Mouse (Mus musculus) skeletal muscle tissue, adult 2 months (tissue): Measurements from ENCODE around the gene Snx8.

Experiments
- DNase-seq: peaks from one replicate; pipeline ENCODE4 v3.0.0-alpha.2; 2012; ENCODE audit warnings: low read depth, low spot score

Gene Snx8

DNA sequence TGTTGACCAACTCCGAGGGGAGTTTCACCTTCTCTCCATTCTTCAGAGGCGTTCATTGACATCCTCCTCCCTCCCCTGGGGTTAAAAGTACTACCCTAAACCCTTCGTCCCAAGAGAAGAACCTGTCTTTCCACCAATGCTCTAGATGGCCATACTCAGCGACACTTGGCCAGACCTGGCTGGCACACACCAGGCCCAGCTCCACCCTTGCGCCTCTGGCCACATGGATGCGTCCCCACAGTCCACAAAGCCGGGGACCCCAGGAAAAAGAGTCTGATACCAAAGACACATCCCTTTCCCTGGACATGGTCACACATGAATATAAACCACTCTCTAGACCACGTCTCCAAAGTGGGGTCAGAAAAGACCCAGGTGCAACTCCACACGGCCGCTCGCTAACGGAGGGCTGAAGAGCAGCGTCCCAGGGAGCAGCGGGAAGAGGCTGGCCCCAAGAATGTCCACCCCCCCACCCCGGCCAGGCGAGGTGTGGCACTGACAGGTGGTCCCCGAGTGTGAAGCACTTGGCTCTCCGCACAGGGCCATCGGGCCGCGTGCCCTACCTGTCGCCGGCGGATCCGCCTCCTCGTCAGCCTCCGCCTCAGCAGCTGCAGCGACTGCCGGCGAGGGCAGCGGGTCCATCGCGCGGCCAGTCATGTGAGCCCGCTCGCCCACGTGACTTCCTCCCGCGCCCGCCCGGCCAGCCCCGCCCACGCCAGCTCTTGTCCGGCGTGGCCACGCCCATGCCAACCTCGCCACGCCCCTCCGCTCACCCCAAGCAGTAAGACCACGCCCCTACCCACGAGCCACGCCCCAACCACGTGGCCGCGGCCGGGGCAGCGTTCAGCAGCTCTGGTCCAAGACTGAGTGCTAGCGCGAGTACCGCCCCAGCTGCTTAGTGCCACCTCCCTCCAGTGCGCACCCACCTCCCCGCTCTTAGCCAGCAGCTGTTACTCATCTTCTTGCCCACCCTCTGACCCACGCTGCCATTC, at the start of gene Snx8:
Snx8 (minus strand) TSS at position 675 of the 989 bp plus-strand sequence.
- peak; percentile 98 for DNase-seq

DNA sequence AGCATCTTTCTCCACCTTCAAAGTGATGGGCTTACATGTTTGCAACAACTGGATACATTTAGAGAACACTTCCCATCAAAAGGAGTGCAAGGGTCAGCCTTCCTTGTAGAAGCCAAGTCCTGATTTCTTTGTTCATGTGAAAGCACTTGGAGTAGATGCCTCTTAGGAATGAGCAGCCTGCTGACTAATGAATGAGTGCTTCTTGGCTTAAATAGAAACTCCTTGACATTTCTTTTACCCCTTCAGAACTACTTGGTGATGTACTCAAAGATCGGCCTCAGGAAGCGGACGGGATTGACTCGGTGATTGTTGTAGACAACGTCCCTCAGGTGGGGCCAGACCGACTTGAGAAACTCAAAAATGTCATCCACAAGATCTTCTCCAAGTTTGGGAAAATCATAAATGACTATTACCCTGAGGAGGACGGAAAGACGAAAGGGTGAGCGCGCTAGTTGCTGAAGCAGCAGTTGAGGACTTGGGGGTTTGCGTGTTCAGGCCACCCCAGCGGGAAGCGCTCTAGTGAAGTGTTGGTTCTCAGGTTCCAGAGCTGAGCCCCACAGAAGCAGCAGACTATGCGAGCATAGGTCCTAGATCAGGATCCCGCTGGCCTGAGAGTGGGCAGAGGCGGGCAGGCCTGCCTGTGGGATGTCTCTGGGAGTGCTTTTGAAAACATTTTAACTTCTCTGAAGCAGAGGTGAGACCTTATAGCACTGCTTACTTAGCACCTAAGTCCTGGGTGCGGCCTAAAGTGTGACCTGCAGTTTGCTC, 36.1 kb upstream of the Snx8 start:
- no peak for DNase-seq

DNA sequence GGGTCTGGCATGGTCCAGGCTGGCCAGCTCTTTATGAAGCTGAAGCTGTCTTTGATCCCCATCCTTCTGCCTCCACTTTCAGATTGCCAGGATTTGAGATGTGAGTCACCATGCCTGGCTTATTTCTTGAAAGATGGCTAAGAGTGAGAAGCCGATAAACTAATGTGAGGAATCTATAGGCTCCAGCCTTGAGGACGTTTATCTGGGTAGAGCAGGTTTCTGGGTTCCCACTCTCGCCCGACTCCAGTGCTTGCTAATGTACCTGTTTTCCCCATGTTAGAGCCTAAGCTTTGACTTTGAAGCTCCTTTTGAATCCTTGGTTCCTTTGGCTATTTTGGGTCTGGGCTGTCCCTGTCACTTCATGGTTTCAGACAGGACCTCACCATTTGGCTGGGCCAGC, 31.6 kb upstream of the Snx8 start:
- DNase-seq, result no peak

DNA sequence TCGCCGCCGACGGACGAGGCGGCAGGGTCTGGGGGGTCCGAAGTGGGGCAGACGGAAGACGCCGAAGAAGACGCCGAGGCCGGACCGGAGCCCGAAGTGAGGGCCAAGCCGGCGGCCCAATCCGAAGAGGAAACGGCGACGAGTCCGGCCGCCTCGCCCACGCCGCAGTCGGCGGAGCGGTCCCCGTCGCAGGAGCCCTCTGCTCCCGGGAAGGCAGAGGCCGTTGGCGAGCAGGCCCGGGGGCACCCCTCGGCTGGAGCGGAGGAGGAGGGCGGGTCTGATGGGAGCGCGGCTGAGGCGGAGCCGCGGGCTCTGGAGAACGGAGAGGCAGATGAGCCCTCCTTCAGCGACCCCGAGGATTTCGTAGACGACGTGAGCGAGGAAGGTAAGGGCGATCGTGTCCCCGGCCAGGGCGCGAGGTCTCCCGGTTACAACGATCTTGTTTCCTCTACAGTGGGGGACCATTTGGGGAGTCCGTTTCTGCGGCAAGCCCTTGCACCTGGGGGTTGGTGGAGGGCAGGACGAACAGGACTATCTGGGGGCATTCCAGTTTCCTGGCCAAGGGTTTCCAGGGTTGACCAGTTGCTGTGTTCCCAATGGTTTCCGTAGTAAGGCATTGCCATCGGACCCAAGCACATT, 30.5 kb upstream of the Snx8 start:
- no peak for DNase-seq

DNA sequence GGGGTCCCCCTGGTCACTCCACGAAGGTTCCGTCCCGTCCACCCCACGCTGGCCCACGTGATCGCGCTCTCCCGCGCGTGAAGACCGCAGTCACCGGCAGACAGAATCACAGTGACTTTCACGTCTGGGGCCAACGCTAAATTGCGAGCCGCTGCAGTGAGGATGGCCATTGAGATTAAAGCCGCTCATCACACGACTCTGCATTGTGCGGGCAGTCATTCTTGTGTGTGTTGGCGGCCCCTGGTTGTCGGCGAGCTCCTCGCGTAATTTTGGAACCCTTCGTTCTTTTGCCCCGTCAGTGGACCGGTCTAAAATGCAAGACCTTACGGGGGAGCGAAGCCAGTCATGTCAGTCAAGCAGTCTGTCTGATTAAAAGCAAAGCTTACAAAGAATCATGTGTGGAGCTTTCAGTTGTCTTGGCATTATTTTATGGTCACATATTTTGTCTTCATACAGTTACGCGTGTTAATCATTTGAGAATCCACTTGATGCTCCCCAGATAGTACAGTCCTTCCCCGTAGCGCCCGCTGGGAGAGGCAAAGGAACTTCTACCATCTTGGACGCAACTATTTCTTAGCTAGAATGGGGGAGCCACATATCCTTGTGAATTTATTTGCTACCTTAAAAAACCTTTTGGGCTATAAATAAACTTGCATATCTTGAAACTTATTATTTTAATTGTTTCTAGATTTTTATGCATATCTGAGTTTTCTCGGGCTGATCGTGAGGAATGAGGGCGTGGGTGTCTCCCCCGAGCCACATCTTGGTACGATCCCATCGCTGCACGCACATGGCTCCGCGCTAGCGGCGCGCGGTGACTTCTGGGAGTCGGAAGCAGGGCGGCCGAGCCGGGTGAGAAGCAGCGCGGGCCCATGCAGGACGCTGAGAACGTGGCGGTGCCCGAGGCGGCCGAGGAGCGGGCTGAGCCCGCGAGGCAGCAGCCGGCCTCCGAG, 29.7 kb upstream of the Snx8 start, which contains the start of gene Eif3b:
Eif3b (plus strand) TSS at position 840 of the 953 bp plus-strand sequence.
- peak; percentile 88 for DNase-seq

DNA sequence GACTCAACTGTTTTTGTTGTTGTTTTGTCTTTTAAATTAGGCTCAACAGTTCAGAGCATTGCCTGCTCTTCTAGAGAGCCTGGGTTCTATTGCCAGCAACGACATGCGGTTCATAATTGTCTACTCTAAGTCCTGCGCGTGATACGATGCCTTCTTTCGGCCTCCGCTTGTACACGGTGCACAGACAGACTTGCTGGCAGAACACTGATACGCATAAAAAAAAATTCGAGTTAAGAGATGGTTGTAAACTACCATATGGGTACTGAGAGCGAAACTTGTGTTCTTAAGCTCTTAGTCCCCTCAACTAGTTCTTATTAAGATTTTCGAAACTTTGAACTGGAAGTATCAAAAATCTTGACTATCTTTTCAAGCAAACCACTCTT, 29.0 kb upstream of the Snx8 start:
- no peak for DNase-seq

DNA sequence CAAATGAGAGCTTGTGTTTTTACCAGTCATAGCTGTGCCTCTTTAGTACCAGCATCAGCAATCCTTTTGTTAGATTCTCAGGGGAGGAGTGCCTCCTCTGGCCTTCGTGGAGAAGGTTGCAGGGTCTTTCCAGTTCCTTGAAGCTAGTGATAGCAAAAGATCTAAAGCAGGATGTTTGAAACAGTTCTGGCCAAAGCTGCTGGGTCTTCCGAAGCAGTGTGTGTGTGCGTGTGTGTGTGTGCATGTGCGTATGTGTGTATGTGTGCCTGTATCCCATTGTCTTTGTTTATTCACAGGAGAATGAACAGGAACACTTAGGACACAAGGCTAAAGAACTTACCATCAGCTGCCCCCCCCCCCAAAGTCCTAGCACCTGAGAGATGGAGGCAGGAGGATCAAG, 25.6 kb upstream of the Snx8 start:
- DNase-seq, result no peak

DNA sequence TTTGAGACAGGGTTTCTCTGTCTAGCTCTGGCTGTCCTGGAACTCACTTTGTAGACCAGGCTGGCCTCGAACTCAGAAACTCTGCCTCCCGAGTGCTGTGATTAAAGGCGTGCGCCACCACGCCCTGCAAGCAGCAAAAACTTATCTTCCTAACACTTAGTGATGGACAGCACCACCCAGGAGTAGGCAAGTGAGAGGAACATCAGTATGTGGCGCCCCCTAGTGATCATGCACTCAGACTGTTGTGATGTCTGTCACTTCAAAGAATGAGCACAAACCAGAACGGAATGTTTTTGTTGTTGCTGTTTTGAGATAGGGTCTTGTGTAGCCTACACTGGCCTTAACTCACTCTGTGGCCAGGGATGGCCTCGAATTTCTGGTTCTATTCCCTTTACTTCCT, 22.3 kb upstream of the Snx8 start:
- DNase-seq, result no peak

DNA sequence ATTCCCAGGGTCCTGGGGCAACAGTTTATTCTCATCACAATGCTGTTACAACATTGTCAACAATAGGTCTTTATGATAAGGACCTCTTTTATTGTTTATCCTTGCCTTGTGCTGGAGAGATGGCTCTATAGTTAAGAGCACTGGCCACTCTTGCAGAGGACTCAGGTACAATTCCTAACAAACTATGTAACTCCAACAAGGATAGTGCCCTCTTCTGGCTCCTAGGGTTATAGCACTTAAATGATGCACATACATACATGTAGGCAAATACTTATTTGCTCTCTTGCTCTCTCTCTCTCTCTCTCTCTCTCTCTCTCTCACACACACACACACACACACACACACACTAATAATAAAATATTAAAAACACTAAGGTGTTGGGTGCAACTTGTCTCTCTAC, 19.7 kb upstream of the Snx8 start:
- DNase-seq, result no peak

DNA sequence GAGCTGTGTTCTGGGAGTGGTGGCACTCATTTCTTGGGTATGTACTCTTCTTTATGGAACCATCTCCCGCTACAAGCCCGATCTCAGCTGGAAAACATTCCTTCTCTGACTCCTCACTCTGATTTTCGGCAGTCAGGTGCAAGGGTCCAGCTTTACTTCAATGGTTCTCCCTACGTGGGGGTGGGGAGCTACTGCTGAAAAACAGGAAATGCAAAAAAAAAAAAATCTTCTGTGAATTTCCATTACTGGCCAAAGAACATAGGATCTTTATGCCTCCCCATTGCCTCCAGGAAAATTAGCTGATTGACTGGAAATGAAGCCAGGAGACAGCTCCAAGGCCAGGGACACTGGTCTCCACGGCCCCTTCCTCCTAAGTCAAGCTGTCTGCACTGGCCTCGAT, 17.6 kb upstream of the Snx8 start:
- DNase-seq, result no peak

DNA sequence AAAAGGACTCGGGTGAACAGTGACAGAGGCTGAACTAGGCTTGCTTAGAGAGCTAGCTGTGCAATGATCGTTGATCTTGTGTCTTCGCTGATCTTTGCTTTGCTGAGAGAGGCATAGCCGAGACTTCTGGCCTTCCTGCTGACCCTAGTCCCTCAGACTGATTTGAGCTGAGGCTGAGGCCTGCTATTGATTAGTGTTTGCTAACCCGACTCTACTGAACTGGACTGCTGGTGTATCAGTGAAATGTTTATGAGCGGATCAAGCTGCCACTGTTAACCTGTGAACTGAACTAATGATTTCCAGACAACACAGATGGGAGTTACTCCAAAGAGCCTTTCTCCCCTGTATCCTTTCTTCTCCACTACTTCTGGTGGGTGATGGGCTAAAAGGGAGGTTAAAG, 16.1 kb upstream of the Snx8 start:
- DNase-seq, result no peak

DNA sequence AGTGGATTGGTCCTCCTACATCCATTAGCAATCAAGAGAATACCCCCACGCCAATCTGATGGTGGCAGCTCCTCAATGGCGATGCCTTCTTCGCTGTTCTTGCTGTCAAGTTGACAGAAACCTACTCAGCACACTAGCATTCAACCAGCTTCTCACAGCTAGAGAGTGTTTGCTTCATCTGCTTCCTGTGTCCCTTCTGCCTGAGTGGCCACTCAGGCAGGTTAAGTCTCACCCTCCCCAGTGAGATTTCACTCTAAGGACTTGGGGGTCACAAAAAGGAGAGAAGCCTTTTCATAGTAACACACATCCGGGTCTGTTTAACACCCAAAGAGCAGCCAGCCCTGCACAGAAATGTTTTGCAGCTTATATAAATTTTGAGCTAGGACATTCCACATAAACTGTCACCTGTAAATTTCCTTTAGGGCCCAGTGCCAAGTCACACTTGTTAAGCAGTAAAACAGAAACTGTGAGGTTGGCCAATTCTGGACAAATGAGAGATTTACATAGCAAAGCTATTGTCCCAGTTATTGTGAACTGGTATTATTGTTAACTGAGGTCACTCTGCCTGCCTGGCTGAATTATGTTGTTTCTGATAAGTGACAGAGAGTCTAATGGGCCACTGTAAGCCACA, 13.7 kb upstream of the Snx8 start:
- DNase-seq, result no peak

DNA sequence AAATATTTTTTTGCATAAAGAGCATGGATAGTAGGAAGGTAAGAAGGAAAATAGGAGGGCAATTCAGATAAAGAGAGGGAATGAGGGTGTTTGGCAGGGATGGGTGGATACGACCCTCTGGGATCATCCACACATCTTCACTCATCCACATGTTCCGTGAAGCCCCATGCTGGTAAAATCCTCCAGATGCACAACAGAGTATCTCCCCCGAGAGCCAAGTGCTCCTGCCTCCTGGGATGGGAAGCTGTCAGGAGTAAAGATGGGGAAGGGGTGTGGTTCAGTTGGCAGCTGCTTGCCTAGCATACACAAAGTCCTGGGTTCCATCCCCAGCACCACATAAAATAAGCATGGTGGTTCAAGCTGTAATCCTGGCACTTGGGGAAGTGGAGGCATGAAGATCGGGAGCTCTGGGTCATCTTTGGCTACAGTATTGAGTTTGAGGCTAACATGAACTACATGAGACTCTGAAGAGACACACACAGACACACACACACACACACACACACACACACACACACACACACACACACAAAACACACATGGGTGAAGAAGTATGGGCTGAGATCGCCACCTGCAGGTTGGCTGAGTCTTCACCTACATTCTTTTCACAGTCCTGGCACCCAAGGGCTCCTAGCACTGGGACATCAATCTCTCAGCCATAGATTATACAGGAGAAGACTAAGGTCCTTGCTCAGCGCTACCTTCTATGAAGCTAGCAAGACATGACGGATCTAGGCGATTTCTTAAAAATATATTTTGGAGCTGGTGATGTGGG, 7.3 kb upstream of the Snx8 start:
- no peak for DNase-seq

DNA sequence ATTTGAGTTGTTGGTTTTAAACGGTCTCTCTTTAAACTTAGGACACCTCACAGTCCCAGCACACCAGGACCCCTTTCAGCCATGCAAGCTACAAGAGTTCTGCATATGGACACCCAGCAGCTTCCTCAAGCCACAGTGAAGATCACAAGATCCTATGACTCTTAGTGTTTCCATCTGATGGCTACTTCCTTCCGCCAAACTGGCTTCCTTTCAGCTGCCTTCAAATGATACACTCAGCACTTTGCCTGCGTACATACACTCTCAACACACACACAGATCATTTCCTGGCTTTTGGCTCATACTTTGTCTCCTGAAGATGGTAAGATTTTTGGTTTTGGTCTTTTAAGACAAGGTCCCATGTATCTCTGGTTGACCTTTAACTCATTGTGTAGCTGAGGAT, 3.6 kb upstream of the Snx8 start:
- peak; percentile 36 for DNase-seq

DNA sequence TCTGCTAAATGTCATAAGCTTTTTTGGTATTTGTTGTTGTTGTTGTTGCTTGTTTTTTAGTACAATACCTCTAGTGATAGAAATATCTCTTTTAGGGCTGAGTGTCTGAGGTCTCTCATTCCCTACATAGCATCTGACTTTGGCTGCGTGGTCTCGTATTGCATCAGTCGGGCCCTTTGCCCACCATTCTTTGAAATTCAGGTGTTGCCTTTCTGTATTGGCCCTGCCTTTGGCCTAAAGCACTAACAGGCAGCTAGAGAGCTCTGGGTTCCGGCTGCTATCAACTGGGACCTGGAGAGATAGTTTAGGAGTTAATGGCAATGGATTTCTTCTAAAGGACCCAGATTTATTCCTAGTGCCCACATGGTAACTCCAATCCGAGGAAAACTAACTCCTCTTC, 2.9 kb upstream of the Snx8 start:
- no peak for DNase-seq

DNA sequence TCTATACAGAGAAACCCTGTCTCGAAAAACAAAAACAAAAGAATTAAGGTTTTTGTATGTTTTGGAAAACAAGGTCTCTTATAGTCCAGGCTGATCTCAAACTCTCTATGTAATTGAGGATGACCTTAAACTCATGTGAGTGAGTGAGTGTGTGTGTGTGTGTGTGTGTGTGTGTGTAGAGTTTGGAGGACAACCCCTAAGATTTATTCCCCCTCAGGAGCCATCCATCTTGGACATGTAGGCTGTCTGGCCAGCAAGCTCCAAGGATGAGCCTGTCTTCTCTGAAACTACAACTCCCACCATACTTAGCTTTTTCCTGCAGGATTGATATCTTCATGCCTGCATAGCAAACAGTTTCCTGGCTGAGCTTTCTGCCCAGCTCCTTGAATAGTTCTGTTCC, 2.4 kb upstream of the Snx8 start:
- no peak for DNase-seq

DNA sequence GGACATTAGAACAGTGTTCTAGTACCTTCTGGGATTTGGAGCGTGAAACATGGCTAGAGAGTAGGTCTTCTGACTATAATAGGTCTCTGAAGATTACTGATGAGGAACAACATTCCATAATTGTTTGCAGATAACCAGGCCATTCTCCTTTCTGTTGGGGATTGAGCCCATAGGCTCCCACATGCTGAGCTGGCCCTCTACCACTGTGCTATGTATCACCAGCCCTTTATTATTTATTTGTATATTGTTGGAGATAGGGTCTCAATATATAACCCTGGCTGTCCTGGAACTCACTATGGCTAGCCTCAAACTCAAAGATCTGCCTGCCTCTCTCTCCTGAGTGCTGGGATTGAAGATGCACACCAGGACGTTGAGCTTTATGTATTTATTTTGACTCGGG, 585 bp upstream of the Snx8 start:
- no peak for DNase-seq

DNA sequence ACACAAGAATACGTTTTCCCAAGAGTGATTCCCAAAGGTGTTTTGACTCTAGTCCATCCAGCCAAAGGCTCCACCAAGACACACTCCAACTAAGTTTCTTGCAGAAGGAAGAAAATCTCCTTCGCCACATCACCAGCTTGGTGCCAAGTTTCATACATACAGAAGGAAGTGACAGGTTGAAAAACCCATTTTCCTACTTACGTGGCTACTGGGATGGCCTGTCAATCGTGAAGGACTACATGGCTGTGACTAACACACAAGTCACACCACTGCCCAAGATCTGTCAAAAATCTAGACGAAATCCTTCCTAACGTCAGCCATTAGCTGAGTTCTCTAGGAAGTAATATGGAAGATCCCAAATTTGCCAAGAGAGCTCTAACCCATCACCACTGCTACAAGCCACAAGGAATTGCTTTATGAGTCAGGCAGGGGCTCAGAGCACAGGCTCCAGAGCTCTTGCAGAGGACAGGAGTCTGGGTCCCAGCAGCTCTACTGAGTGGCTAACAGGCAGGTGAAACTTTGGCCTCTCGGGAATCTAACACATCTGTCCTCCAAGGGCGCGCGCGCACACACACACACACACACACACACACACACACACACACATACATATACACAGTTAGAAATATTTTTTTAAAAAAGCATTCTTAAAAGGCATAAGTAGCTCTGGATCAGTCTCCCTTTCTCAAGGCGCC, 1.1 kb downstream of the Snx8 start:
- no peak for DNase-seq

DNA sequence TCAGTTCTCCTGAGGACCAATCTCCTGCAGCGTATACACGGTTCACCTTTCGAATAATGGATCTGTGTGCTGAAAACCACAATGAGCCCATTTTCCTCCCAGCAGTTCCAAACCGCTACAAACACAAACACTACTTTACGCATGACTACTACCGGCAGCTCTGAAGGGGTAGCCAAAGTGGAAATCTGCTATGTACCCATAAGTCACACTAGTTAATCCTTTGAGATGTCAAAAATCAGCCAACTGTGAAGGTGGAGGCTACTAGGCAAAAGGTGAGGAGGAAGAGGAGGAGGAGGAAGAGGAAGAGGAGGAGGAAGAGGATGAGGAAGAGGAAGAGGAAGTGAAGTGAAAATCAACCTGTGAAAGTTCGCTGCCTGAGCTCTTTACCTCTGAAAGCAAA, 1.8 kb downstream of the Snx8 start:
- no peak for DNase-seq
